Mouse (Mus musculus): ENCODE results near the gene Eef1akmt1. TPM values are rescaled to one million over a fixed set of nuclear protein-coding genes. Genes with fewer than 3 reads are reported as not detected.

The Eef1akmt1 gene
- polyA plus RNA-seq, 1 experiment from 2014 or later: 87.3 TPM

GRCm38 (mm10) chr14:57529786-57530515, 41.5 kb downstream of the Eef1akmt1 start:
- Histone ChIP-seq H3K27me3 (ENCODE audit: control insufficient read depth, insufficient read depth, low read depth, low read length) (no peaks in the 10 kb centered on the region), H3K4me2 (ENCODE audit: low read length) (no peak overlapping the region), H3K4me1 (ENCODE audit: control insufficient read depth, insufficient read depth, low read length) (peaks cover 21% of the 10 kb centered on the region), H3K4me3 (ENCODE audit: low read depth, low read length) (no peak overlapping the region), H3K9ac (ENCODE audit: low read depth, low read length) (no peak overlapping the region), H3K36me3 (ENCODE audit: control insufficient read depth, insufficient read depth, low read length) (no peaks in the 10 kb centered on the region), H3K9me3 (replicated peaks; ENCODE audit: control insufficient read depth, low read length, poor library complexity, severe bottlenecking) (no peaks in the 10 kb centered on the region), H3K27ac (ENCODE audit: low read length) (no peak overlapping the region)
- no peak for ATAC-seq
- 57% methylated on average over 5 of the region's 5 CpGs for WGBS

GRCm38 (mm10) chr14:57529086-57529785, 42.2 kb downstream of the Eef1akmt1 start:
- Histone ChIP-seq H3K4me1 (ENCODE audit: control insufficient read depth, insufficient read depth, low read length) (peaks cover 15% of the 10 kb centered on the region), H3K9me3 (replicated peaks; ENCODE audit: control insufficient read depth, low read length, poor library complexity, severe bottlenecking) (no peaks in the 10 kb centered on the region), H3K36me3 (ENCODE audit: control insufficient read depth, insufficient read depth, low read length) (no peaks in the 10 kb centered on the region), H3K27me3 (ENCODE audit: control insufficient read depth, insufficient read depth, low read depth, low read length) (no peaks in the 10 kb centered on the region), H3K9ac (ENCODE audit: low read depth, low read length) (no peak overlapping the region), H3K4me2 (ENCODE audit: low read length) (no peak overlapping the region), H3K4me3 (ENCODE audit: low read depth, low read length) (no peak overlapping the region), H3K27ac (ENCODE audit: low read length) (no peak overlapping the region)
- ATAC-seq: no peak
- WGBS: 49% methylated on average over 10 of the region's 10 CpGs

- H3K9me3 ChIP-seq (replicated peaks; ENCODE audit: control insufficient read depth, low read length, poor library complexity, severe bottlenecking): no peaks in the 10 kb centered on the region
- H3K4me1 ChIP-seq (ENCODE audit: control insufficient read depth, insufficient read depth, low read length): peaks cover 13% of the 10 kb centered on the region
- H3K27me3 ChIP-seq (ENCODE audit: control insufficient read depth, insufficient read depth, low read depth, low read length): 0 out of 2 replicates have a peak, but pooled peaks cover 3% of the 10 kb centered on the region
- no peak overlapping the region for H3K9ac ChIP-seq (ENCODE audit: low read depth, low read length)
- H3K4me3 ChIP-seq (ENCODE audit: low read depth, low read length): no peak overlapping the region
- no peak overlapping the region for H3K27ac ChIP-seq (ENCODE audit: low read length)
- no peak for ATAC-seq
- H3K4me2 ChIP-seq (ENCODE audit: low read length): no peak overlapping the region
- WGBS: 49% methylated on average over 2 of the region's 2 CpGs
- no peaks in the 10 kb centered on the region for H3K36me3 ChIP-seq (ENCODE audit: control insufficient read depth, insufficient read depth, low read length)
These were observed 43.8 kb downstream of the Eef1akmt1 start for GRCm38 (mm10) chr14:57527598-57527997.

GRCm38 (mm10) chr14:57527122-57527521, 44.3 kb downstream of the Eef1akmt1 start:
- Histone ChIP-seq H3K4me1 (ENCODE audit: control insufficient read depth, insufficient read depth, low read length) (peaks cover 13% of the 10 kb centered on the region), H3K4me2 (ENCODE audit: low read length) (no peak overlapping the region), H3K27me3 (ENCODE audit: control insufficient read depth, insufficient read depth, low read depth, low read length) (0 out of 2 replicates have a peak, but pooled peaks cover 3% of the 10 kb centered on the region), H3K4me3 (ENCODE audit: low read depth, low read length) (no peak overlapping the region), H3K36me3 (ENCODE audit: control insufficient read depth, insufficient read depth, low read length) (no peaks in the 10 kb centered on the region), H3K27ac (ENCODE audit: low read length) (no peak overlapping the region), H3K9me3 (replicated peaks; ENCODE audit: control insufficient read depth, low read length, poor library complexity, severe bottlenecking) (no peaks in the 10 kb centered on the region), H3K9ac (ENCODE audit: low read depth, low read length) (no peak overlapping the region)
- ATAC-seq: no peak
- WGBS: 36% methylated on average over 7 of the region's 7 CpGs

GRCm38 (mm10) chr14:57526050-57526623, 45.3 kb downstream of the Eef1akmt1 start:
- H3K4me2 ChIP-seq (ENCODE audit: low read length): peak overlapping the region; percentile 70
- WGBS: 53% methylated on average over 10 of the region's 10 CpGs
- H3K36me3 ChIP-seq (ENCODE audit: control insufficient read depth, insufficient read depth, low read length): no peaks in the 10 kb centered on the region
- ATAC-seq: peak; percentile 46; the same call in 1 of the 2 replicates
- peak overlapping the region; percentile 92 for H3K9ac ChIP-seq (ENCODE audit: low read depth, low read length)
- H3K27ac ChIP-seq (ENCODE audit: low read length): no peak overlapping the region; the same call in 1 of the 2 replicates
- H3K4me1 ChIP-seq (ENCODE audit: control insufficient read depth, insufficient read depth, low read length): peaks cover 13% of the 10 kb centered on the region
- peak overlapping the region; percentile 68 for H3K4me3 ChIP-seq (ENCODE audit: low read depth, low read length)
- H3K27me3 ChIP-seq (ENCODE audit: control insufficient read depth, insufficient read depth, low read depth, low read length): 0 out of 2 replicates have a peak, but pooled peaks cover 3% of the 10 kb centered on the region
- H3K9me3 ChIP-seq (replicated peaks; ENCODE audit: control insufficient read depth, low read length, poor library complexity, severe bottlenecking): no peaks in the 10 kb centered on the region

GRCm38 (mm10) chr14:57525388-57526049, 45.9 kb downstream of the Eef1akmt1 start:
- under 1% methylated on average over 44 of the region's 60 CpGs for WGBS
- H3K4me2 ChIP-seq (ENCODE audit: low read length): peak overlapping the region; percentile 70

GRCm38 (mm10) chr14:57524671-57525387, 46.6 kb downstream of the Eef1akmt1 start, which contains the start of gene Il17d:
TSS of gene Il17d (plus strand) at chr14:57524777.
- under 1% methylated on average over 46 of the region's 104 CpGs for WGBS

More at GRCm38 (mm10) chr14:57525388-57526049, 45.9 kb downstream of the Eef1akmt1 start:
- Histone ChIP-seq H3K4me3 (ENCODE audit: low read depth, low read length) (peak overlapping the region; percentile 68), H3K9me3 (replicated peaks; ENCODE audit: control insufficient read depth, low read length, poor library complexity, severe bottlenecking) (no peaks in the 10 kb centered on the region), H3K9ac (ENCODE audit: low read depth, low read length) (peak overlapping the region; percentile 92), H3K4me1 (ENCODE audit: control insufficient read depth, insufficient read depth, low read length) (peaks cover 13% of the 10 kb centered on the region), H3K27ac (ENCODE audit: low read length) (peak overlapping the region; percentile 85), H3K36me3 (ENCODE audit: control insufficient read depth, insufficient read depth, low read length) (no peaks in the 10 kb centered on the region), H3K27me3 (ENCODE audit: control insufficient read depth, insufficient read depth, low read depth, low read length) (0 out of 2 replicates have a peak, but pooled peaks cover 3% of the 10 kb centered on the region)
- ATAC-seq: peak; percentile 87

GRCm38 (mm10) chr14:57523762-57524161, 47.6 kb downstream of the Eef1akmt1 start:
- H3K27ac ChIP-seq (ENCODE audit: low read length): no peak overlapping the region
- H3K4me1 ChIP-seq (ENCODE audit: control insufficient read depth, insufficient read depth, low read length): peaks cover 13% of the 10 kb centered on the region
- no peak for ATAC-seq
- WGBS: 90% methylated on average over 9 of the region's 9 CpGs
- 0 out of 2 replicates have a peak, but pooled peaks cover 3% of the 10 kb centered on the region for H3K27me3 ChIP-seq (ENCODE audit: control insufficient read depth, insufficient read depth, low read depth, low read length)
- H3K9ac ChIP-seq (ENCODE audit: low read depth, low read length): no peak overlapping the region
- no peaks in the 10 kb centered on the region for H3K9me3 ChIP-seq (replicated peaks; ENCODE audit: control insufficient read depth, low read length, poor library complexity, severe bottlenecking)
- H3K4me2 ChIP-seq (ENCODE audit: low read length): no peak overlapping the region; the same call in 1 of the 2 replicates
- no peaks in the 10 kb centered on the region for H3K36me3 ChIP-seq (ENCODE audit: control insufficient read depth, insufficient read depth, low read length)
- H3K4me3 ChIP-seq (ENCODE audit: low read depth, low read length): no peak overlapping the region

More at GRCm38 (mm10) chr14:57524671-57525387, 46.6 kb downstream of the Eef1akmt1 start, which contains the start of gene Il17d:
- Histone ChIP-seq H3K36me3 (ENCODE audit: control insufficient read depth, insufficient read depth, low read length) (no peaks in the 10 kb centered on the region), H3K4me3 (ENCODE audit: low read depth, low read length) (peak within 1 kb of the TSS; percentile 68), H3K9me3 (replicated peaks; ENCODE audit: control insufficient read depth, low read length, poor library complexity, severe bottlenecking) (no peaks in the 10 kb centered on the region), H3K4me2 (ENCODE audit: low read length) (peak within 1 kb of the TSS; percentile 70), H3K4me1 (ENCODE audit: control insufficient read depth, insufficient read depth, low read length) (peaks cover 13% of the 10 kb centered on the region), H3K27me3 (ENCODE audit: control insufficient read depth, insufficient read depth, low read depth, low read length) (0 out of 2 replicates have a peak, but pooled peaks cover 3% of the 10 kb centered on the region), H3K27ac (ENCODE audit: low read length) (peak within 1 kb of the TSS; percentile 85), H3K9ac (ENCODE audit: low read depth, low read length) (peak within 1 kb of the TSS; percentile 92)
- ATAC-seq: peak; percentile 70

Data from midbrain, embryonic 16.5 days (tissue).